Mouse (Mus musculus) kidney, postnatal 25 days (tissue): Measurements from ENCODE around the gene Nanog.

Experiments used
- DNase-seq, 2 experiments: peaks; one replicate each; pipeline ENCODE4 v3.0.0; 2021; ENCODE audit warnings: mixed read lengths in 2 of 2

Nanog gene

GRCm38 (mm10) chr6:122763844-122764445 lies 56.7 kb downstream of the Nanog start:
- no peak for DNase-seq
